Mouse (Mus musculus) CH12.LX (cell line): Measurements from ENCODE around the gene Utp20.

Experiments
- CTCF ChIP-seq, 2 experiments: IDR thresholded peaks in 1 of 2; conservative IDR thresholded peaks in 1 of 2; 2 replicates each; pipeline ENCODE4 v1.5.1; 2011 to 2012; ENCODE audit warnings: low read depth in 2 of 2, low read length in 2 of 2, improper control_type of control experiment in 1 of 2, inconsistent platforms in 1 of 2, mild to moderate bottlenecking in 1 of 2, moderate library complexity in 1 of 2
- EP300 ChIP-seq: IDR thresholded peaks from 2 replicates; pipeline ENCODE4 v1.6.1; 2011; ENCODE audit warnings: low read length, improper control_type of control experiment
- MAX ChIP-seq: IDR thresholded peaks from 2 replicates; pipeline ENCODE4 v1.6.1; 2011; ENCODE audit warnings: low read length, improper control_type of control experiment
- POLR2A ChIP-seq: IDR thresholded peaks from 2 replicates; pipeline ENCODE4 v1.6.1; 2011; ENCODE audit warnings: low read depth, mild to moderate bottlenecking, improper control_type of control experiment, low read length

DNA sequence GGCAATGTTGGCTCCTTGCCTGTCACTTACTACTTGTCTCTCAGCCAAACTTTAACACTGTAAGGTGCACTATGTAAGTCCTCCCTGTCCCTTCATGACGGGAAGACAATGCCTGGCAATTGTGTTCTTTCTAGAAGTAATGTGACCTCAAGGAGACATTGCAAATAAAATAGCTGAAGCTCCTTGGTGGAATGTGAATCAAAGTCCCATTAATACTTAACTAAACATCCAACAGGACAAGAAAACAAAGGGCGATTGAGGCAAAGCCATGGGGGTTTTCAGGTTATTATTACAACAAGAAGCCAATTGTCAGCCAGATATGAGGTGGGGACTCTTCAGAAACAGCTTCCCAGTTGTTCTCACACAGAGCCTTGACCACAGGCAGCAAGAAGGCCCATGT is 7.6 kb upstream of the Utp20 start:
- TF ChIP-seq EP300 (no peak), CTCF (conservative IDR thresholded peaks at IDR 0.05 in 1 of 2, IDR thresholded peaks at IDR 0.05 in 1 of 2; ENCODE audit: low read depth in 2 of 2, low read length in 2 of 2) (no peak), MAX (no peak), POLR2A (no peak)
